Mouse (Mus musculus) embryonic stem cell, embryonic (primary cell): ENCODE measurements around the gene Bet1l.

Source experiments
- CTCF ChIA-PET, 4 experiments: fragments of 300-600 bp in 2 of 4; fragments of 350-600 bp in 2 of 4; sonication (Branson Sonifier 250); formaldehyde crosslinking; loops; one replicate each; lab custom pipeline; 2022; ENCODE audit warnings: inconsistent platforms in 2 of 4; lab: Charles Lee
- POLR2A ChIA-PET, 4 experiments: fragments of 300-600 bp in 2 of 4; fragments of 350-600 bp in 2 of 4; sonication (Branson Sonifier 250); formaldehyde crosslinking; loops; one replicate each; lab custom pipeline; 2022; ENCODE audit warnings: antibody characterized with exemption in 4 of 4, inconsistent platforms in 1 of 4; lab: Charles Lee

Gene Bet1l

DNA sequence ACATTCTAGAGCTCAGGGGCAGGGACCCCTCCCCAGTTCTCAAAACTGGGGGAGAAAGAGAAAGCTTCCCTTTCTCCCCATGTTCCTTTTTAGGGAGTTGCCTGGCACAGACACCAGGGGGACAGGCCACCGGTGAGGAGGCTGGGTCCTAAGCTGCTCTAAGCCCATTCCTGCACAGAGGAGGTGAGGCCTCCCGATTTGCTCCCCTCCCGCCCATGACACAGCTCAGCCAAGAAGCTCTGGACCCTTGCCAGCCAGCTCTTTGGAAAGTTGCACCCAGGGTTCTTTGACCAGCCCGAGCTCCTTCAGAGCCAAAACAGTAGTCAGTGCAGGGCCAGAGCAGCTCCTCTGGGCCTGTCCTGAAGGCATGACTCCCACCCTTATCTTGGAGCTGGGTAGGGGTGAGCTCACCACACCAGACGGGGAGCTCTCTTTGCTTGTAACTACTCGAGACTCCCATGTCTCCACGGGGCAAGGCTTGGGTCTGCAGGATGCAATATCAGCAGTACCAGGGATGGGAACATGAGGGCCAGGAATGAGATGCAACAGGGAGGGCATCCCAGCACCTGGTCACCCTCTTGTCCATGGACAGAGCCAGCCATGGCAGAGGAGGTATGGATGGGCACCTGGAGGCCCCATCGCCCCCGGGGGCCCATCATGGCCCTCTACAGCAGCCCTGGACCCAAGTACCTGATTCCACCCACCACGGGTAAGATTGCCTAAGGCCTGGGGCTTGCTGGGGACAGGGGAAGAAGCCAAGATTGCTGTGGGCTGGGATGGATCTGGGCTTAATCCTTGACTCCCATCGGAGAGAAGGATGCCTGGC is 9.4 kb downstream of the Bet1l start, which contains the start of gene Odf3:
Odf3 (plus strand) TSS at position 51 of the 826 bp plus-strand sequence.
- ChIA-PET CTCF (interaction anchor here (0.5 to 6.3 kb wide), 12 partner anchors 19 to 329 kb away, joined by 3 to 50 read pairs (median 4); no protein-coding TSS in a partner anchor), POLR2A (interaction anchor here in 3 of 4 experiments (0.6 to 2.6 kb wide), 14 partner anchors 9 to 491 kb away, joined by 3 to 24 read pairs (median 5); partner anchors contain the start of genes Gm45785 (in 3 of the 3), Ric8a (in 3 of the 3), Bet1l (in 2 of the 3) and B4galnt4 (in 1 of the 3))

DNA sequence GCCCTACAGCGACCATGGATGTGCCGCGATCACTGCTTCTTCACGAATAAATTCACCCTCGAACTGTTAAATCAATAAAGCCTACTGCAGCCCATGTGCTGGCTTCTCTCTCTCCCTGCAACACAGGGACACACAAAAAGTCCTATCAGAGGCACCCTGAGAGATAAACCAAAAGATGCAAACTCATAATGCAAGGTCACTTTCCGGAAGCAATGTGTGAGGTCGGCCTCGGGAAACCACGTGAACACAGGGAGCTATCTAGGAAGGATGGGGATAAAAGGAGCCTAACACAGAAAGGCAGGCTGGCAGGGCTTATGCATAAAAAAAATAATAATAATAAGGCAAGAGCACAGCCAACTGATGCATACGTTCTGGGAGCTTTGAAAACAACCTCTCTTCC is 10.7 kb downstream of the Bet1l start:
- ChIA-PET CTCF (interaction anchor here (0.6 to 6.3 kb wide), 9 partner anchors 8 to 330 kb away, joined by 3 to 50 read pairs (median 12); partner anchors contain the start of gene Urah (in 1 of the 4)), POLR2A (interaction anchor here in 3 of 4 experiments (0.5 to 2.6 kb wide), 11 partner anchors 10 to 223 kb away, joined by 3 to 24 read pairs (median 5); partner anchors contain the start of genes Gm45785 (in 3 of the 3), Ric8a (in 3 of the 3), Bet1l (in 2 of the 3) and Urah (in 1 of the 3))

DNA sequence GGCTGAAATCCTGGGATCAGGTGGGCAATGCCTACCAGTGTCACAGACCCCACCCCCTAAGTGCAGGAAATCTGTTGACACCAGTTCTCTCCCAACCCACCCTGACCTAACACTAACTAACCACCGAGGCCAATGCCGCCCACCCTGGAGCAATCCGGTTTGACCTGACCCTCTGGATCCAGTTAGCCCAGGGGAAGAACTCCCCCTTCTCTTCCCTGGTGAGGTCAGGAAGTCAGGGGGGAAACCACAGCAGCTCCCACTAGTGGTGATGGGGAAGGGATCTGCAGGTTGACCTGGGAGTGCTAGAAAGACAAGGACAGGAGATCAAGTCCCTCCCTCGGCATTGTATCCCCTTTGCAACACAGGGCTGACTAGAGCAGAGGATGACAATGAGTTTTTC is 11.7 kb downstream of the Bet1l start:
- CTCF ChIA-PET: interaction anchor here (0.6 to 6.3 kb wide), 32 partner anchors 8 to 867 kb away, joined by 3 to 50 read pairs (median 4); partner anchors contain the start of genes Urah (in 2 of the 4), 6430531B16Rik (in 1 of the 4), Gm45785 (in 1 of the 4) and Ric8a (in 1 of the 4)

DNA sequence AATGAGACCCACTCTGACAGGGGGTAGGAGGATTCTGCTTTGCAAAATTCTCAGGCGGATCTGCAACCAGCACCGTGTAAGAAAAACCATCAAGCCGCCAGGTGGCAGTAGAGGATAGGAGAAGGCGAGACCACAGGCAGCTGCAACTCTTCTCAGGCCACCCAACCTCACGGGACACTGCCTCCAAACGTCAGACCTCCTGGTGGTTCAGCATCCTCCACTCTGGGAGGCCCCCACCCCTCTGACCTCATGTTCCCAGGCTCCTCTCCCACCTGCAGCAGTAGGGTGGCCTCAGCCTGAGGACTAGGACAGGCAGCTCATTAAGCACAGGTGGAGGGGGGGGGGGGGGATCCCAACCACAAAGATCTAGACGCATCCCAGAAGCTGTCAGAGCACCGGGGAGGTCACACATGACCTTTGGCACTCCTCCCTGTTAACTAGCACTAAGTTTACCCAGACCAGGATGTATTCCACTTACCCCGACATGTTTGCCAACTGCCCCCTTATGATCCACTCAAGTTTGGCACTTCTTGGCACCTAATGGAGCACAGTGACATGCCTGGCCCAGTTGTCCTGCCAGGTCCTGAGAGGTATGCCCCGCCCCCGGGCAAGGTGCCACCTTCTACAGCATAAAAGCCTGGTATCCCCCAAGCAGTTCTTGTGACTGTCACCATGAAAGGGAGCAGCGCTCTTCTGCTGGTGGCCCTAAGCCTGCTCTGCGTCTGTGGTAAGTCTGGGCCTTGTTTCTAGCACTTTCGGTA is 12.3 kb downstream of the Bet1l start, which contains the start of gene Scgb1c1:
Scgb1c1 (plus strand) TSS at position 643 of the 761 bp plus-strand sequence.
- ChIA-PET CTCF (interaction anchor here (0.5 to 6.3 kb wide), 45 partner anchors 8 to 1632 kb away, joined by 3 to 50 read pairs (median 4); partner anchors contain the start of genes Urah (in 2 of the 4), 6430531B16Rik (in 1 of the 4), Gm45785 (in 1 of the 4) and Ric8a (in 1 of the 4)), POLR2A (interaction anchor here in 3 of 4 experiments (0.5 to 1.9 kb wide), 17 partner anchors 8 to 1332 kb away, joined by 3 to 19 read pairs (median 3); partner anchors contain the start of genes Bet1l (in 1 of the 3), Gm45785 (in 1 of the 3) and Ric8a (in 1 of the 3))

More for the DNA sequence above, 11.7 kb downstream of the Bet1l start:
- POLR2A ChIA-PET: interaction anchor here in 3 of 4 experiments (0.5 to 1.9 kb wide), 9 partner anchors 8 to 331 kb away, joined by 3 to 19 read pairs (median 5); partner anchors contain the start of genes Bet1l (in 1 of the 3), Gm45785 (in 1 of the 3) and Ric8a (in 1 of the 3)

DNA sequence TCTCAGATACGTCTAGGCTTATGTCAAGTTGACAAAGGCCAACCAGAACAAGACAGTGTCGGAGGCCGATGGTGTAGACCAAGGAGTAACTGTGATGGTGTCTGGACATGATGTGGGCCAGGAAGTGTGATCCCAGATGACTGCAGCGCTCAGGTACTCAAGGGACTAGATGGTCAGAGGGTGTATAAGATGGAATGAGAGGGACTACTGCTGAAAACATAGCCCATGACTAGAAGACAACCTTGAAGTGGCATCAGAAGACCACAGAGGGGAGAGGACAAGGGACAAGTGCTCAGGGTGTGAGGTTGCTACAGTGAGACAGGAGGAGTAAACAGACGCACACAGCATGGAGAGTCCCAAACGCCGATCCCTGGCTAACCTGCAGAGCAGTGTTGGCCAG is 13.6 kb downstream of the Bet1l start:
- CTCF ChIA-PET: interaction anchor here in 2 of 4 experiments (2.6 to 6.3 kb wide), 2 partner anchors 59 kb away, joined by 24 to 50 read pairs; no protein-coding TSS in a partner anchor
- POLR2A ChIA-PET: interaction anchor here in 2 of 4 experiments (1.4 to 4.2 kb wide), 3 partner anchors 10 to 39 kb away, joined by 3 to 33 read pairs (median 5); partner anchors contain the start of genes Bet1l (in 1 of the 2), Gm45785 (in 1 of the 2) and Ric8a (in 1 of the 2)

DNA sequence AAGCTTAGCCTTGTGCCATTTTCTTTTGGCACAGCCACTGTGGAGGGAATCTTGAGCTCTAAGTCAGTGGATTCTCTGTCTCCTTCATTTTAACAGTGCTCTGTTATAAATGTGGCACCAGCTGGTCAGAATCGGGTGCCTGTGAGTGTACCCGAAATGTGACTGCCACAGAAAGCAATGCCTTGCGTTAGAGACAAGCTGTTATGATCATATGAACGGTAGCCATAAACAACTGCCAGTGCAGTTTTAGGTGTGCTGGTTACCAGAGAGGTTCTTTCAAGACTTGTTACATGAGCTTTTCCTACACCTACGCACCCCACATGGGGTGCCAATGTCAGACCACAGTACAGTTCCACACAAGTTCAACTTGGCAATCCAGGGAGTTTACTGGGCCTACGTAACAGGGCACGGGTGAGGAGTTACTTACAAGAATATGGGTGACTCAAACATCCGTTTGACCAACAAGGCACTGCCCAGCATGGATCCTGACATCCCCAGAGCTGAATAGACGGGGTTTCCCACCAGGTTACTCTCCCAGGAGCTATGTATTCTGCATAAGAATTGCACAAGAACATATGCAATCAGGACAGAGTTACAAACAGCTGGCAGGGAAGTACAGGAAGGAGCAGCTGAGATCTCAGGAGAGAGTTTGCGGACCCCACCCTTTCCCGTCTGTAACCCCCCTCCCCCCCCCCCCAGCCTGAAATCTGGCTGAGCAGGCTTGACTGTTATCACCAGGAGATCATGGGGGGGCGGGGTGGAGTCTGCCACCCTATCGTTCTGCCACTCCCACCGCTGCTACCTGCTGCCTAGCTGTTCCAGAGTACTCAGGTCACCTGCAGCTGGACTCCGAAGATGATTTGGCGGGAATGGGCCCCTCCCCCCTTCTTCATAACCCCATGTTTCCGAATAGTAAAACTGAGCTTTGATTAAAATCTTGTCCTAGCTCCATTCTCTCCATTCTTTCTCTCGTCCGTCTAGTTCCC is 16.3 kb downstream of the Bet1l start:
- CTCF ChIA-PET: interaction anchor here (0.6 to 3.1 kb wide), 19 partner anchors 10 to 1086 kb away, joined by 3 to 22 read pairs (median 4); no protein-coding TSS in a partner anchor
- POLR2A ChIA-PET: interaction anchor here in 3 of 4 experiments (0.6 to 4.2 kb wide), 54 partner anchors 8 to 1796 kb away, joined by 3 to 33 read pairs (median 4); partner anchors contain the start of genes Zfp941 (in 3 of the 3), Bet1l (in 2 of the 3), Gm45785 (in 2 of the 3) and Ric8a (in 2 of the 3)

DNA sequence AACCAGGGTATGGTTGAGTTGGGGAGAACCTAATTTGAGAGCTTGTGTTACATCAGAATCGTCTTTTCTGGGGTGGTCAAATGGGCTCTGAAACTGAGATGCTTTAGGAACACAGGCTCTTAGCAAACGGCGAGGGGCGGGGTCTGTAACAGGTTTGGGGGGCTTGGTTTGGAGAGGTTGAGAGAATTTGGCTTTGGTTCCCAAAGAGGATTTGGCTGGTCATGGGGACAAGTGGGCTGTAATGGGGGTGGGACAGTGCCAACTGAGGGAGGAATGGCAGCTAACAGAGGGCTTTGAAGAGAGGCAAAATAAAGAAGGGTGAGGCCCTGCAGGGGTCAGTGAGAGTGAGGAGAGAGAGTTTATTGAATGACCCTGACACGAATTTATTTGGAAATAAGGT is 17.8 kb downstream of the Bet1l start:
- ChIA-PET CTCF (interaction anchor here in 1 of 4 experiments (3.1 kb wide), 1 partner anchor 64 kb away, joined by 22 read pairs; no protein-coding TSS in a partner anchor), POLR2A (interaction anchor here in 1 of 4 experiments (1.4 to 4.2 kb wide), 2 partner anchors 18 to 376 kb away, joined by 4 to 33 read pairs; partner anchors contain the start of genes Bet1l, Gm45785, Rassf7 and Ric8a)

DNA sequence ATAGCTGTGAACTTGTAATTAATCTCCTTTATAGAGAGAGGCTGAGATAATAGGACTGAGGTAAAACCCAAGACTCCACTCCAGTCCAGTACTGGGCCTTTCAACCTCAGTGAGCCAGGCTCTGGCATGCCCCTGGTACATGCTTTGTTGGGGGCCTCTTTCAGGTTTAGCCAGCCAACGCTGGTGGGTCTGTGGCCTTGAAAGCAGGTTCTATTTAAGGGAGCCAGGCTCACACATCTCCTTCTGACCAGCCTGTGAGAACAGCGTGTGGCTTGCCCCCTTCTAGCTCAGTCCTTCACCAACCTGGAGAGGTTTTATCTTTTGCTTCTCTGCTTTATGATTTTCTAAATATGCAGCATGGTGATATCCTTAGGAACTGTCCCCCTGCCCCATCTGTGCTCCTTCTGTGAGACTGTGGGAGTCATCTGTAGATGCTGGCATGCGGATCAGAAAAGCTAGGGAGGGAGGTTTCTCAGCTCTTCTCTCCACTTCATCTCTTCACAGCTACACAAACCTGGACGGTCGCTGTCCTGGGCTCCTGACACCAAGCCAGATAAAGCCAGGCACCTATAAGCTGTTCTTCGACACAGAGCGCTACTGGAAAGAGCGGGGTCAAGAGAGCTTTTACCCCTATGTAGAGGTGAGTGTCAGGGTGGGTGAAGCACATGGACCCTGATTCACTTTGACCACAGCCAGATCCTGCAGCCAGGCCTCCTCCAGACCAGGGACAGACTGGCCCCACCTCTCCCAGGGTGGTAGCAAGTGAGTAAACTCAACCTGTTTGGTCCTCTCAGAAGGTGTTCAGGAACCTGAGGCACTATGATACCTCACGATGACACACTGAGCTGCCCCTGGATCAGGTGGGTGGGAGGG is 20.9 kb downstream of the Bet1l start:
- ChIA-PET POLR2A (interaction anchor here in 3 of 4 experiments (0.5 to 2.7 kb wide), 8 partner anchors 9 to 120 kb away, joined by 3 to 16 read pairs (median 4); partner anchors contain the start of genes Gm45785 (in 1 of the 3), Psmd13 (in 1 of the 3), Ric8a (in 1 of the 3) and Sirt3 (in 1 of the 3)), CTCF (interaction anchor here in 3 of 4 experiments (0.7 to 2.1 kb wide), 5 partner anchors 8 to 67 kb away, joined by 3 to 13 read pairs (median 9); partner anchors contain the start of genes Scgb1c1 (in 2 of the 3) and Zfp941 (in 1 of the 3))

DNA sequence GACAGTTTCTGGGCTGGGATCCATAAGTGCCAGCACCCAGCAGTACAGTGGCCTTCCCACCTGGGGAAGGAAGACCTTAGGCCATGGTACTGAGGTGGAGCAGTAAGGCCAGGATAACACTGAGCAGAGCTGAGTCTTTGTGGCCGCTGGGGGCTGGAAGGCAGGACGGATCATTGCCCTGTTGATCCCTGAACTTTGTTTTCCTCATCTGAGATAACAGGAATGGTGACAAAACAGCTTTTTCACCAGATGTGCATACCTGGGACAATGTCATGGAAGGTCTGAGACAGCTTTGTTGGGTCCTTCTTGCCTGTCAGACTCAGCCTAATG is 21.7 kb downstream of the Bet1l start:
- ChIA-PET CTCF (interaction anchor here (0.6 to 2.1 kb wide), 9 partner anchors 9 to 691 kb away, joined by 3 to 13 read pairs (median 5); partner anchors contain the start of gene Scgb1c1 (in 2 of the 4)), POLR2A (interaction anchor here in 3 of 4 experiments (0.5 to 2.7 kb wide), 18 partner anchors 9 to 735 kb away, joined by 3 to 16 read pairs (median 3); partner anchors contain the start of genes Zfp941 (in 3 of the 3), Echs1 (in 1 of the 3), Gm45785 (in 1 of the 3) and Psmd13 (in 1 of the 3))

DNA sequence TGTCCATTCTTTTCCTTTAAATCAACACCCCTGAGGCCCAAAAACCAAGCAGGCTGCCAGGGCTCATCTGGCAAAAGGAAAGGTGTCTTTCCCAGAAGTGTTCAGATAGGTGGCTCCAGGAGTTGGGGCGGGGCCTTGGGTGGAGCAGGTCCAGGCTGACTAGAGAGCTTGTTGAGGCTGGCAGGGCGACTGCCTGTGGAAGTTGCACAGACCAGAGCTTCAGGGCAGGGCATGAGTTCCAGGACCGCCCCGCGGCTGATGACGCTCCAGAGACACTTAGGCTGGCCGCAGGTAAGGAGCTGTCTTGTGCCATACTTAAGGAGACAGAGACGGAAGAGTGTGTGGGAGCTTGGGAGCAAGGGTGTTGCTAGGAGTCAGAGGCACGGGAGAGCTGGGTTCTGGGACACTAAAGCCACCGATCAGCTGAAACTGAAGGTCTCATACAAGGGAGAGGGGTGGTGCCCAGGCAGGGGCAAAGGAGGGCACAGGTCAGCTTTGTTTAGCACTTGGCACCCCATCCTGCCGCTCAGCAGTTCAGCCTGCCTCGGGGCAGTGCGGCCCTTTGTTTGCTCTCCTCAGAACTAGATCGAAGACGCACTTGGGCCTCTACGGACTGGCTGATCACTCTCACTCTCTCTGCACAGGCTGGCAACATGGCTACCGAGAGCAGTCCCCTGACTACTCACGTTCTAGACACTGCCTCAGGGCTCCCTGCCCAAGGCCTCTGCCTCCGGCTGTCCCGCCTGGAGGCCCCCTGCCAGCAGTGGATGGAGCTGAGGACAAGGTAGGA is 22.2 kb downstream of the Bet1l start, which contains the start of gene Urah:
Urah (plus strand) TSS at position 51 of the 790 bp plus-strand sequence.
- ChIA-PET POLR2A (interaction anchor here (0.5 to 2.7 kb wide), 19 partner anchors 8 to 748 kb away, joined by 3 to 16 read pairs (median 3); partner anchors contain the start of genes Zfp941 (in 3 of the 4), Echs1 (in 1 of the 4), Gm45785 (in 1 of the 4) and Rassf7 (in 1 of the 4)), CTCF (interaction anchor here (0.6 to 2.1 kb wide), 12 partner anchors 10 to 690 kb away, joined by 3 to 13 read pairs (median 4); partner anchors contain the start of genes Scgb1c1 (in 3 of the 4) and Zfp941 (in 1 of the 4))

DNA sequence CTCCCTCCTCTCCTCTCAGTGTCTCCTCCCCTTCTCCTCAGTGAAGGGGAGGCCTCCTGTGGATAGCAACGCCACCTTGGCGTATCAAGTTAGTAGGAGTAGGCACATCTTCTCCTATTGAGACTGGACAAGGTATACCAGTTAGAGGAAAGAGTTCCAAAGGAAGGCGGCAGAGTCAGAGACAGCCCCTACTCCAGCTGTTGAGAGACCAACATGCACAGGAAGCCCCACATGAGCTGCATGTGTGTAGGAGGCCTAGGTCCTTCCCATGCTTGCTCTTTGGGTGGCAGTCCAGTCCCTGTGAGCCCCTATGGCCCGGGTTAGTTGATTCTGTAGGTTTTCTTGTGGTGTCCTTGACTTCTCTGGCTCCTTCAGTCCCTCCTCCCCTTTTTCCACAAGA is 24.0 kb downstream of the Bet1l start:
- CTCF ChIA-PET: interaction anchor here in 1 of 4 experiments (0.6 to 0.7 kb wide), 2 partner anchors 770 to 1826 kb away, joined by 3 to 5 read pairs; no protein-coding TSS in a partner anchor
- POLR2A ChIA-PET: interaction anchor here in 1 of 4 experiments (0.8 kb wide), 1 partner anchor 12 kb away, joined by 3 read pairs; no protein-coding TSS in a partner anchor

DNA sequence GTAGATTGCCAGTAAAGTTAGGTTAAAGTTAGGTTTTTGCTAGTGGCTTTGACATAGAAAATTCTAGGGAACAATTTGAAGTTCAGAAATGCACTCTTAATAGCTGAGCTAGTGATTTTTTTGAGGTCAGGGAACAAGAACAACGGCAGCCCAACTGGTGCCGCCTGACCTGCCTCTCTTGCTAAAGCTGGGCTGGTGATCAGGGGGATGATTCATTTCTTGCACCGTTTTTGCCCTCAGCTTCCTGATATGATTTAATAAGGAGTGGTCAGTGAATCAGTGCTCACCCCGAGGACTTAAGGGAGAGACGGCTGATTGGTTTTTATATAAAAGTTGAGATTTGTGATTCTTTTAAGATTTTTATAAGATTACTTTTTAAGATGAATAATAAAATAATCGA is 25.9 kb downstream of the Bet1l start:
- CTCF ChIA-PET: interaction anchor here in 2 of 4 experiments (0.6 to 1.0 kb wide), 2 partner anchors 9 to 643 kb away, joined by 3 read pairs; no protein-coding TSS in a partner anchor
- POLR2A ChIA-PET: interaction anchor here in 2 of 4 experiments (0.6 to 2.4 kb wide), 5 partner anchors 9 to 142 kb away, joined by 3 to 9 read pairs (median 3); partner anchors contain the start of gene Zfp941 (in 2 of the 2)
